Mouse (Mus musculus) forebrain, postnatal 0 days (tissue): Measurements from ENCODE around the gene Sin3b. TPM values are rescaled to one million over a fixed set of nuclear protein-coding genes. Genes with fewer than 3 reads are reported as not detected.

Experiments
- ATAC-seq: fragments of 200-750 bp; cut with Nextera tagmentation; 2 replicates; pipeline ENCODE4 v1.8.0; 2017; ENCODE audit warnings: mild to moderate bottlenecking, moderate library complexity
- DNase-seq: peaks from one replicate; pipeline ENCODE4 v3.0.0-alpha.2; 2015
- H3K27ac ChIP-seq: fragments of 300-500 bp; sonication (generic); 2 replicates; pipeline ENCODE4 v1.5.1; 2014; ENCODE audit warnings: low read depth, mild to moderate bottlenecking, antibody characterized with exemption, low read length, moderate library complexity, mixed read lengths
- H3K27me3 ChIP-seq: fragments of 300-500 bp; sonication (generic); 2 replicates; pipeline ENCODE4 v1.6.1; 2014; ENCODE audit warnings: mild to moderate bottlenecking, low read length, mixed read lengths; ENCODE audit not compliant: insufficient read depth
- H3K36me3 ChIP-seq: fragments of 300-500 bp; sonication (generic); 2 replicates; pipeline ENCODE4 v1.6.1; 2014; ENCODE audit warnings: mild to moderate bottlenecking, moderate library complexity; ENCODE audit not compliant: insufficient read depth
- H3K4me1 ChIP-seq: fragments of 300-500 bp; sonication (generic); 2 replicates; pipeline ENCODE4 v1.6.1; 2014; ENCODE audit warnings: antibody characterized with exemption; ENCODE audit not compliant: insufficient read depth
- H3K4me2 ChIP-seq: fragments of 300-500 bp; sonication (generic); 2 replicates; pipeline ENCODE4 v1.6.1; 2014; ENCODE audit warnings: low read depth, mild to moderate bottlenecking, moderate library complexity
- H3K4me3 ChIP-seq: fragments of 300-500 bp; sonication (generic); 2 replicates; pipeline ENCODE4 v1.5.1; 2014; ENCODE audit warnings: low read depth, low read length, mixed read lengths
- H3K9ac ChIP-seq: fragments of 300-500 bp; sonication (generic); 2 replicates; pipeline ENCODE4 v1.6.1; 2014; ENCODE audit warnings: mild to moderate bottlenecking
- H3K9me3 ChIP-seq: fragments of 300-500 bp; sonication (generic); 2 replicates; pipeline ENCODE4 v1.6.1; 2016; ENCODE audit warnings: low read length
- CTCF ChIP-seq: sonication (generic); IDR thresholded peaks from 2 replicates; pipeline ENCODE4 v1.5.1; 2016; ENCODE audit warnings: antibody characterized with exemption, control low read depth, low read depth
- WGBS: fragments of 180-500 bp; shearing (Covaris S2); extraction: QIAGEN DNeasy Blood & Tissue Kit; methylation state at CpG from one replicate; pipeline ENCODE4 v1.1.7; 2014; 5-methylcytosine and 5-hydroxymethylcytosine counted together
- microRNA-seq, 2 experiments: library from miRNA; unstranded; fragments of <30 nt; microRNA quantifications; one replicate each; pipeline ENCODE4; 2016
- polyA plus RNA-seq: library from polyadenylated mRNA; unstranded; fragments of >200 nt; fragmentation: Nextera tagmentation; extraction: Ambion mirVana; gene quantifications from 2 replicates; pipeline ENCODE4 v1.2.1, GENCODE M21; 2015
- total RNA-seq: library from RNA; depleted of rRNA; stranded (reverse); fragments of >200 nt; gene quantifications from 2 replicates; pipeline ENCODE4 v1.2.3, GENCODE M21; 2014; rRNA removed

The Sin3b gene
- total and polyA plus RNA-seq, 2 experiments from 2014 or later: 237 to 289 TPM

- Histone ChIP-seq H3K4me3 (no peak within 1 kb of the TSS), H3K36me3 (peaks cover 26% of the 10 kb centered on the region), H3K9me3 (no peaks in the 10 kb centered on the region), H3K4me1 (no peaks in the 10 kb centered on the region), H3K27me3 (no peaks in the 10 kb centered on the region), H3K27ac (no peak within 1 kb of the TSS), H3K9ac (no peak within 1 kb of the TSS), H3K4me2 (no peak within 1 kb of the TSS)
- no peak for TF ChIP-seq CTCF
- ATAC-seq (no peak), DNase-seq (no peak)
- 85% methylated on average over 7 of the region's 7 CpGs for WGBS
Measured at GRCm38 (mm10) chr8:72761322-72762051, 38.4 kb downstream of the Sin3b start, which contains the start of gene F2rl3. Gene F2rl3 (plus strand): TSS chr8:72761880.

DNA sequence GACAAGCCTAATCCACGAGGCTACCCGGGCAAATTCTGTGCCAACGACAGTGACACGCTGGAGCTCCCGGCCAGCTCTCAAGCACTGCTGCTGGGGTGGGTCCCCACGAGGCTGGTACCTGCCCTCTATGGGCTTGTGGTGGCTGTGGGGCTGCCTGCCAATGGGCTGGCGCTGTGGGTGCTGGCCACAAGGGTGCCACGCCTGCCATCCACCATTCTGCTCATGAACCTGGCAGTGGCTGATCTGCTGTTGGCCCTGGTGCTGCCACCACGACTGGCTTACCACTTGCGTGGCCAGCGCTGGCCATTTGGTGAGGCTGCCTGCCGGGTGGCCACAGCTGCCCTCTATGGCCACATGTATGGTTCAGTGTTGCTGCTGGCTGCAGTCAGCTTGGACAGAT, 39.2 kb downstream of the Sin3b start:
- no peak for DNase-seq
- Histone ChIP-seq H3K4me1 (no peaks in the 10 kb centered on the region), H3K27me3 (no peaks in the 10 kb centered on the region), H3K4me3 (no peak overlapping the region), H3K27ac (no peak overlapping the region), H3K9ac (no peak overlapping the region), H3K9me3 (no peaks in the 10 kb centered on the region), H3K4me2 (no peak overlapping the region), H3K36me3 (peaks cover 17% of the 10 kb centered on the region)
- ATAC-seq: no peak
- WGBS: 91% methylated on average over 12 of the region's 12 CpGs
- no peak for TF ChIP-seq CTCF

DNA sequence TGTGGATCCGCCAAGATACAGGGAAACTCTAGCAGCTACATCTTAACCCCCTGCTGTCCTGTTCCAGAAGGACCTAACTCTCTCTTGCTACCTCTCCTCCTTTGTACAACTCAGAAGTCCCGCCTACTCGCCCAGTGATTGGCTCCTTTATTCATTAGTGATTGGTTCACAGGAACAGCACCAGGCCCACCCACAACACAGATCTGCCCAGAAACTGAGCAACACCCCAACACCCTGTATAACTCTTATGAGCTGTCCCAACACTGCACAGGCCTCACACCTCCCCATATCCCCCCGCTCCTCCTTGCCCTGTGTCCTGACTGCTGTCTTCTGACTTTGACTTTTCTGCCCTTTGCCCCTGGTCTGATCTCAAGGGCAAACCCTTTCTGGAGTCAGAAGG, 42.6 kb downstream of the Sin3b start:
- 63% methylated on average over 4 of the region's 4 CpGs for WGBS
- Histone ChIP-seq H3K9me3 (no peaks in the 10 kb centered on the region), H3K4me2 (no peak overlapping the region), H3K4me1 (no peaks in the 10 kb centered on the region), H3K27ac (no peak overlapping the region), H3K36me3 (no peaks in the 10 kb centered on the region), H3K9ac (no peak overlapping the region), H3K27me3 (no peaks in the 10 kb centered on the region), H3K4me3 (no peak overlapping the region)
- ATAC-seq (no peak), DNase-seq (no peak)
- TF ChIP-seq CTCF: no peak

DNA sequence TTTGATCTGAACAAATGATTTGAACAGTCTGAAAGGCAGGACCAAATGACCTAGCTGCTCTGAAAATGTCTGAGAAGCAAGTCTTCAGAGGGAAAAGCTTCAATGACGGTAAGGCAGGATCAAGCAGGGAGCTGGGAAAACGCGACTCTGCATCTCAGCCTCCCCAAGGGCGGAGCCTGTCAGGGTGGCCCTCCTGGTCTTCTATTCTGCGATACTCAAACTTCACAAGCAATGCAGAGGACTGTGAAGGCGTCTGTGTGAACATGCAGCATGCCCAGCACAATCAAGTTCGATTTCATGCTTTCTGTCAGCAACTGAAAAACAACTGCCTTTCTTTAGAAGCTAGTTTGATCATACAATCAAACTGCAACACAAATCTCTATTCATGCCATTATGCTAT, 43.7 kb downstream of the Sin3b start:
- no peak overlapping the region for H3K9ac ChIP-seq
- DNase-seq (no peak), ATAC-seq (no peak)
- H3K4me2 ChIP-seq: no peak overlapping the region
- H3K4me1 ChIP-seq: no peaks in the 10 kb centered on the region
- H3K27me3 ChIP-seq: no peaks in the 10 kb centered on the region
- H3K4me3 ChIP-seq: no peak overlapping the region
- no peak overlapping the region for H3K27ac ChIP-seq
- H3K9me3 ChIP-seq: no peaks in the 10 kb centered on the region
- WGBS: 28% methylated on average over 7 of the region's 7 CpGs
- H3K36me3 ChIP-seq: no peaks in the 10 kb centered on the region
- no peak for TF ChIP-seq CTCF

- DNase-seq: no peak
- no peaks in the 10 kb centered on the region for H3K36me3 ChIP-seq
- H3K9me3 ChIP-seq: no peaks in the 10 kb centered on the region
- H3K27me3 ChIP-seq: no peaks in the 10 kb centered on the region
- TF ChIP-seq CTCF: no peak
- H3K4me3 ChIP-seq: no peak overlapping the region
- H3K27ac ChIP-seq: no peak overlapping the region
- no peaks in the 10 kb centered on the region for H3K4me1 ChIP-seq
- no peak overlapping the region for H3K4me2 ChIP-seq
- 72% methylated on average over 1 of the region's 1 CpGs for WGBS
- no peak for ATAC-seq
- H3K9ac ChIP-seq: no peak overlapping the region
Measured at GRCm38 (mm10) chr8:72777797-72778196, 54.7 kb downstream of the Sin3b start.

DNA sequence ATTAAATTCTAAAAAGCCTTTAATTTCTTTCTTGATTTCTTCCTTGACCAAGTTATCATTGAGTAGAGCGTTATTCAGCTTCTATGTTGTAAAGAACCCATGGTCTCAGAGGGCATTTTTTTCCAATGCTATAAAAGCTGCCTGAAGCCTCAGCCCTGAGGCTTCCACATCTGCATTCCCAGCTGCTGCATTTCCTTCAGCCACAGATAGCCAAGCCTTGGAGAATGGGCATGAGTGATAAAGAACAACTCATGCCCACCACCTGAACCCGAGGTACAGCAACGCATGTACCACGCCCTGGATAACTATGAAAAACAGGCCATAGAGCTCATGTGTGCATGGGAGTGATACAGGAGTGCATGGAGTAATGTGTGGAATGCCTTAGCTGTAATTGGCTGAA, 57.6 kb downstream of the Sin3b start:
- DNase-seq (no peak), ATAC-seq (no peak)
- Histone ChIP-seq H3K4me3 (no peak overlapping the region), H3K9ac (no peak overlapping the region), H3K9me3 (no peaks in the 10 kb centered on the region), H3K36me3 (no peaks in the 10 kb centered on the region), H3K27ac (no peak overlapping the region), H3K4me1 (no peaks in the 10 kb centered on the region), H3K4me2 (no peak overlapping the region), H3K27me3 (no peaks in the 10 kb centered on the region)
- no peak for TF ChIP-seq CTCF
- WGBS: 94% methylated on average over 4 of the region's 4 CpGs

GRCm38 (mm10) chr8:72801583-72801982, 78.5 kb downstream of the Sin3b start:
- no peaks in the 10 kb centered on the region for H3K4me1 ChIP-seq
- ATAC-seq: no peak
- TF ChIP-seq CTCF: no peak
- H3K27ac ChIP-seq: no peak overlapping the region
- DNase-seq: no peak
- H3K36me3 ChIP-seq: no peaks in the 10 kb centered on the region
- 91% methylated on average over 2 of the region's 2 CpGs for WGBS
- no peak overlapping the region for H3K9ac ChIP-seq
- H3K9me3 ChIP-seq: no peaks in the 10 kb centered on the region
- H3K4me2 ChIP-seq: no peak overlapping the region
- H3K4me3 ChIP-seq: no peak overlapping the region
- no peaks in the 10 kb centered on the region for H3K27me3 ChIP-seq

Small RNA genes within 50 kb of the gene (microRNA-seq; reads per million reads assigned to microRNA genes)
- gene Gm26237: 0 reads per million in 2 experiments

Other genes with a start within 250 kb of the Sin3b start
- gene Cherp, start 248.1 kb upstream of the Sin3b start, total RNA-seq: 21.2 and 29.8 TPM in 2 replicates
- 36.8 and 43.7 TPM in 2 replicates for gene Cherp, start 248.1 kb upstream of the Sin3b start, polyA plus RNA-seq
- 47.1 and 55.1 TPM in 2 replicates for gene Slc35e1, start 230.7 kb upstream of the Sin3b start, total RNA-seq
- 8.8 and 12.2 TPM in 2 replicates for gene Slc35e1, start 230.7 kb upstream of the Sin3b start, polyA plus RNA-seq
- 10.9 and 14.2 TPM in 2 replicates for gene Med26, start 175.0 kb upstream of the Sin3b start, total RNA-seq
- 17.7 and 18.6 TPM in 2 replicates for gene Med26, start 175.0 kb upstream of the Sin3b start, polyA plus RNA-seq
- gene Smim7, start 152.2 kb upstream of the Sin3b start, total RNA-seq: 115 and 117 TPM in 2 replicates
- gene Smim7, start 152.2 kb upstream of the Sin3b start, polyA plus RNA-seq: 151 and 163 TPM in 2 replicates
- 40.2 and 46.0 TPM in 2 replicates for gene Tmem38a, start 151.2 kb upstream of the Sin3b start, total RNA-seq
- gene Tmem38a, start 151.2 kb upstream of the Sin3b start, polyA plus RNA-seq: 26.3 and 37.8 TPM in 2 replicates
- gene Nwd1, start 76.6 kb upstream of the Sin3b start, total RNA-seq: 24.4 and 25.5 TPM in 2 replicates
- gene Nwd1, start 76.6 kb upstream of the Sin3b start, polyA plus RNA-seq: 1.1 and 1.9 TPM in 2 replicates
- 0.24 and 0.46 TPM in 2 replicates for gene F2rl3, start 38.6 kb downstream of the Sin3b start, total RNA-seq
- gene F2rl3, start 38.6 kb downstream of the Sin3b start, polyA plus RNA-seq: 0.24 and 0.40 TPM in 2 replicates